Mouse (Mus musculus): ENCODE data around the gene Olfr613. TPM values are rescaled to one million over a fixed set of nuclear protein-coding genes. Genes with fewer than 3 reads are reported as not detected.

The Olfr613 gene
- total and polyA plus RNA-seq, 3 experiments: not detected

DNA sequence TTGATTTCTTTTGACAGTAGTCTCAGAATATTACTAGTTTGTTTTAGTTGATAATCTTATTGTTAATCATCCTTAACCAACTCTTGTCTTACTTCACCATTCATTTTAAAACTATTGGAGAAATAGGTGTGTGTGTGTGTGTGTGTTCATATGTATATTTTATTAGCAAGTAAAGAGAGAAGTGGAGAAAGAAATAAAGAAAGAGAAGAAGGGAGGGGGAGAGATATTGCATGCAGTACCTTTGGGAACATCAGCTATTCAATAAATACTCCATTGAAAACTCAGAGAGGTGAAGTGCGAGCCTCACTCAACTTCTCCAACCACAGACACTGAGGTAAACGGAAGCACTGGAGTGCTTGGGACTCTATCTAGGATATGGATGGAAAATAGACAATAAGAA, 7.9 kb downstream of the Olfr613 start, which contains the start of gene Olfr615:
Olfr615 (plus strand) TSS at position 301 of the 400 bp plus-strand sequence.
- Histone ChIP-seq H3K36me3 (ENCODE audit: control insufficient read depth in 1 of 2, insufficient read depth in 2 of 2, low read length in 2 of 2) (no peaks in the 10 kb centered on the region), H3K27ac (ENCODE audit: control insufficient read depth, low read depth, low read length) (no peak within 1 kb of the TSS), H3K9me3 (replicated peaks; ENCODE audit: insufficient read depth, low read length) (no peaks in the 10 kb centered on the region), H3K79me2 (ENCODE audit: control insufficient read depth, insufficient read depth, low read length, poor library complexity) (no peaks in the 10 kb centered on the region), H3K4me3 (ENCODE audit: control insufficient read depth in 1 of 2, insufficient read depth in 1 of 2, low read depth in 2 of 2, low read length in 2 of 2) (no peak within 1 kb of the TSS), H3K4me1 (ENCODE audit: control insufficient read depth in 1 of 2, insufficient read depth in 2 of 2, low read length in 2 of 2) (no peaks in the 10 kb centered on the region), H3K9ac (ENCODE audit: control insufficient read depth, low read depth, low read length, poor library complexity, severe bottlenecking) (no peak within 1 kb of the TSS), H3K27me3 (ENCODE audit: control insufficient read depth in 1 of 2, insufficient read depth in 2 of 2, low read length in 2 of 2) (no peaks in the 10 kb centered on the region)
- no peak for TF ChIP-seq POLR2AphosphoS5 (IDR thresholded peaks at IDR 0.05; ENCODE audit: borderline replicate concordance, low read depth, low read length)
- TF ChIP-seq CHD1 (IDR thresholded peaks at IDR 0.05; ENCODE audit: low read depth, low read length): no peak
- TF ChIP-seq USF2 (IDR thresholded peaks at IDR 0.05; ENCODE audit: borderline replicate concordance in 1 of 2, insufficient read depth in 1 of 2, low read depth in 1 of 2, low read length in 2 of 2): no peak
- no peak for TF ChIP-seq MXI1 (IDR thresholded peaks at IDR 0.05; ENCODE audit: low read depth, low read length)
- no peak for TF ChIP-seq POLR2AphosphoS2 (IDR thresholded peaks at IDR 0.05; ENCODE audit: low read length)
- no peak for TF ChIP-seq ZC3H11A (IDR thresholded peaks at IDR 0.05; ENCODE audit: low read depth, low read length)
- no peak for TF ChIP-seq EP300 (IDR thresholded peaks at IDR 0.05; ENCODE audit: low read depth in 1 of 2, low read length in 2 of 2)
- no peak for TF ChIP-seq NELFE (IDR thresholded peaks at IDR 0.05; ENCODE audit: low read depth, low read length)
- no peak for TF ChIP-seq TCF12 (IDR thresholded peaks at IDR 0.05; ENCODE audit: low read depth, low read length)
- no peak for TF ChIP-seq RAD21 (IDR thresholded peaks at IDR 0.05; ENCODE audit: low read depth, low read length)
- no peak for TF ChIP-seq POLR2A (IDR thresholded peaks at IDR 0.05; ENCODE audit: control insufficient read depth in 1 of 2, insufficient read depth in 1 of 2, low read depth in 1 of 2, low read length in 2 of 2, poor library complexity in 1 of 2)
- no peak for TF ChIP-seq E2F4 (IDR thresholded peaks at IDR 0.05; ENCODE audit: borderline replicate concordance, low read depth, low read length)
- no peak for TF ChIP-seq CTCF (IDR thresholded peaks at IDR 0.05 in 2 of 3, conservative IDR thresholded peaks at IDR 0.05 in 1 of 3; ENCODE audit: control insufficient read depth in 1 of 3, insufficient read depth in 1 of 3, low read depth in 2 of 3, low read length in 3 of 3, poor library complexity in 1 of 3, severe bottlenecking in 1 of 3)
- TF ChIP-seq TAL1 (IDR thresholded peaks at IDR 0.05; ENCODE audit: low read length): no peak
- TF ChIP-seq GABPA (IDR thresholded peaks at IDR 0.05; ENCODE audit: low read depth, low read length): no peak
- DNase-seq (ENCODE audit: low read depth, low spot score): no peak

DNA sequence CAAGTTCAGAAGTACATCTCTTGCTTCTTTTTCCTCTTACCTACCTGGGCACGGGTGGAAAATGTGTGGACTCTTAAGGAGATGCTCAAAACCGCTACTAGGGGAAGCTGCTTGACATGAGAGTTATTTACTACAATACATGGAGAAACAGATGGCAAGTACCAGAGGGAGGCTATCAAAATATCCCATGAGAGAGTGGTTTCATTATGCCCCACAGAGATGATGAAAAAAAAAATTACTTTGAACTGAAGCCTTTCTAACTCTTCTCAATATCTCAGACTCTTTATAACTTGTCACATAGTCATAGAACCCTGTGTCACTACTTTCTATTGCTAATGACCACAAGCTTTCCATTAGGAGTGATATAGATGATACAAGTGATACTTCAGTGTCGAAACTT, 21.2 kb downstream of the Olfr613 start, which contains the start of gene Olfr616:
Olfr616 (minus strand) TSS at position 101 of the 400 bp plus-strand sequence.
- no peaks in the 10 kb centered on the region for H3K9me3 ChIP-seq (replicated peaks; ENCODE audit: insufficient read depth, low read length)

More for the DNA sequence above, 21.2 kb downstream of the Olfr613 start, which contains the start of gene Olfr616:
- Histone ChIP-seq H3K27me3 (ENCODE audit: control insufficient read depth in 1 of 2, insufficient read depth in 2 of 2, low read length in 2 of 2) (no peaks in the 10 kb centered on the region; a peak in 1 of 4 replicates), H3K36me3 (ENCODE audit: control insufficient read depth in 1 of 2, insufficient read depth in 2 of 2, low read length in 2 of 2) (no peaks in the 10 kb centered on the region), H3K4me1 (ENCODE audit: control insufficient read depth in 1 of 2, insufficient read depth in 2 of 2, low read length in 2 of 2) (no peaks in the 10 kb centered on the region), H3K27ac (ENCODE audit: control insufficient read depth, low read depth, low read length) (no peak within 1 kb of the TSS), H3K9ac (ENCODE audit: control insufficient read depth, low read depth, low read length, poor library complexity, severe bottlenecking) (no peak within 1 kb of the TSS), H3K79me2 (ENCODE audit: control insufficient read depth, insufficient read depth, low read length, poor library complexity) (no peaks in the 10 kb centered on the region), H3K4me3 (ENCODE audit: control insufficient read depth in 1 of 2, insufficient read depth in 1 of 2, low read depth in 2 of 2, low read length in 2 of 2) (no peak within 1 kb of the TSS)
- TF ChIP-seq MYB (IDR thresholded peaks at IDR 0.05; ENCODE audit: low read depth, low read length) (no peak), ZC3H11A (IDR thresholded peaks at IDR 0.05; ENCODE audit: low read depth, low read length) (no peak), ZNF384 (IDR thresholded peaks at IDR 0.05; ENCODE audit: low read depth, low read length) (no peak), KAT2A (conservative IDR thresholded peaks at IDR 0.05; ENCODE audit: low read depth, low read length) (no peak), EP300 (IDR thresholded peaks at IDR 0.05; ENCODE audit: low read depth in 1 of 2, low read length in 2 of 2) (no peak), MAX (IDR thresholded peaks at IDR 0.05; ENCODE audit: low read length) (no peak), MAZ (IDR thresholded peaks at IDR 0.05; ENCODE audit: low read depth, low read length) (no peak), USF2 (IDR thresholded peaks at IDR 0.05; ENCODE audit: borderline replicate concordance in 1 of 2, insufficient read depth in 1 of 2, low read depth in 1 of 2, low read length in 2 of 2) (no peak), POLR2AphosphoS5 (IDR thresholded peaks at IDR 0.05; ENCODE audit: borderline replicate concordance, low read depth, low read length) (no peak)
- no peak for DNase-seq (ENCODE audit: low read depth, low spot score)
